Mouse (Mus musculus) urinary bladder, postnatal 36 days (tissue): Measurements from ENCODE around the gene Specc1l.
"Not testable (repeated sequence)": the region's sequence is repeated elsewhere in the genome, so short reads cannot be mapped to it uniquely, and the experiment has no call there.

ENCODE experiments used
- DNase-seq, 2 experiments: peaks; one replicate each; pipeline ENCODE4 v3.0.0; 2022; ENCODE audit warnings: low spot score in 2 of 2, mixed read lengths in 1 of 2

The Specc1l gene

GRCm38 (mm10) chr10:75352541-75352940 is 140.7 kb downstream of the Specc1l start:
- DNase-seq = no peak

- DNase-seq = not testable (repeated sequence)
Observed at GRCm38 (mm10) chr10:75353838-75354241, 142.0 kb downstream of the Specc1l start.

- no peak for DNase-seq
Observed at GRCm38 (mm10) chr10:75355341-75355740, 143.5 kb downstream of the Specc1l start.
